Comparison of ENCODE assay signal across 9 mouse cellular contexts in the genomic region with DNA sequence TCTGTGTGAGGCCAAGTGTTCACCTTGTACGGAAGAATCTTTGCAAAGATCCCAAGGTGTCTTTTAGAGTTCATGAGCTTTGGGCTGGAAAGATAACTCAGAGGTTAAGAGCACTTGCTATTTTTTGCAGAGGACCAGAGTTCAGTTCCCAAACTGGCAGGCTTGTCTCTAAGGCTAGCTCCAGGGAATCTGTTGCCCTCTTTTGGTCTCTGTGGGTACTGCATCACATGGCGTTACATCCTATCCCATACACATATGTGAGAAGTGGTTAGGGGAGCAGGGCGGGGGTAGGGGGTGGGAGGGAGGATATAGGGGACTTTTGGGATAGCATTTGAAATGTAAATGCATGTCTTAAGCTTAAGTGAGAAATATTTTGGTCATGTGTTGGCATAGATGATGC.
DNase-seq lines count a peak whose midpoint lies in the region; ATAC-seq and TF ChIP-seq lines count a peak whose summit lies in the region.
"Had no signal": no experiment of that assay in that cellular context is flagged by ENCODE, and none has a peak within 500 bp of the region (broad histone marks: within the 10 kb centered on the region; RNA-seq: fewer than 3 reads in every experiment).

No protein-coding gene starts in this region.

- no peak for ATAC-seq in CD4-positive, CD25-positive, alpha-beta regulatory T cell, adult 4 months

- no peak overlapping the region for H3K4me3 ChIP-seq in layer of hippocampus, adult 2 months
- H3K4me3 ChIP-seq in thymus, adult 2 months (ENCODE audit: control insufficient read depth, insufficient read depth, low read length), result no peak overlapping the region
- H3K4me3 ChIP-seq: megakaryocyte, embryonic 14.5 days had no signal

- H3K36me3 ChIP-seq in thymus, adult 2 months (ENCODE audit: control insufficient read depth, insufficient read depth, low read length), result no peaks in the 10 kb centered on the region

- peak; percentile 62 for TF ChIP-seq CTCF in layer of hippocampus, adult 2 months (conservative IDR thresholded peaks at IDR 0.05)
- no peak for TF ChIP-seq CTCF in thymus, adult 2 months (IDR thresholded peaks at IDR 0.05; ENCODE audit: borderline replicate concordance, control insufficient read depth, extremely low read depth, insufficient read depth, low read length, poor library complexity)

- H3K27ac ChIP-seq in layer of hippocampus, adult 2 months, result no peak overlapping the region
- H3K27ac ChIP-seq in thymus, adult 2 months (ENCODE audit: control insufficient read depth, insufficient read depth, low read length), result no peak overlapping the region

- H3K4me1 ChIP-seq in thymus, adult 2 months (replicated peaks; ENCODE audit: control insufficient read depth, insufficient read depth, low read length), result no peaks in the 10 kb centered on the region
- H3K4me1 ChIP-seq: megakaryocyte, embryonic 14.5 days had no signal

- no peaks in the 10 kb centered on the region for H3K27me3 ChIP-seq in thymus, adult 2 months (ENCODE audit: control insufficient read depth, insufficient read depth, low read length)
- H3K27me3 ChIP-seq: megakaryocyte, embryonic 14.5 days had no signal

- TF ChIP-seq POLR2A in thymus, adult 2 months (IDR thresholded peaks at IDR 0.05; ENCODE audit: control insufficient read depth, extremely low read depth, insufficient read depth, low read length, poor library complexity), result no peak

- WGBS in thymus, adult 2 months, result 36% methylated on average over 3 of the region's 3 CpGs

- DNase-seq in CD4-positive, CD25-positive, alpha-beta regulatory T cell, adult 2 months (ENCODE audit: low read depth, low spot score), result peak; percentile 7
- no peak for DNase-seq in layer of hippocampus, adult 2 months (ENCODE audit: low spot score in 2 of 2)
- no peak for DNase-seq in layer of hippocampus, adult 9-11 months
- DNase-seq in c-Kit-positive CD71-positive TER-119-negative erythroid progenitor cells, embryonic 14.5 days (ENCODE audit: low read depth), result peak; percentile 10
- DNase-seq in kidney, postnatal 36 days, result peak; percentile 8 to 36
- DNase-seq in MN1 (ENCODE audit: low spot score), result no peak
- no peak for DNase-seq in thymus, adult 2 months

Comparison
In these comparisons a context has a peak if more than half of its experiments do, and no peak if none do; other contexts are left out.
1. DNase-seq: peak in CD4-positive, CD25-positive, alpha-beta regulatory T cell, adult 2 months (single experiment), c-Kit-positive CD71-positive TER-119-negative erythroid progenitor cells, embryonic 14.5 days (single experiment) and kidney, postnatal 36 days (2 of 2); none in layer of hippocampus, adult 2 months (0 of 2), layer of hippocampus, adult 9-11 months (single experiment), MN1 (single experiment) and thymus, adult 2 months (single experiment).